Mouse (Mus musculus): Measurements from ENCODE around the gene Olfr1141. TPM values are rescaled to one million over a fixed set of nuclear protein-coding genes. Genes with fewer than 3 reads are reported as not detected.

The Olfr1141 gene
- polyA plus RNA-seq (2012), result not detected in 2 replicates

DNA sequence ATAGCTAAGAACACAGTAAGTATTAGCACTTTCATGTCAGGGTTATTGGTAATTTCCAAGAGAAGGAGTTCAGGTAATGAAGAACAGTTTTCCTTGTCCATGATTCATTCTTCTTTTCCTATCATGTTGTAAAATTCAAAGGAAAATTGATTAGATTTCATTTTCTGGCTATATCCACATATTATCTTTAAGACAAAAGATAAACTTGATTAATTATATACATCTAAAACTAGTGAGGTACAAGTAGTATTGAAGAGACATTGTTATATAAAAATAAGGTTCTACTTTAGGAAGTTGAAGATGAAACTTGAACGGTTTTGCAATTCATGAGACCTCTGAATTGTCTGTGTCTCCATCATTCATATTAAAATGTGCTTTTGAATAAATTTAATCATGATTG, at the start of gene Olfr1141:
TSS of gene Olfr1141 (minus strand) at position 101 of the 400 bp plus-strand sequence.
- no peak for TF ChIP-seq GATA1 (IDR thresholded peaks at IDR 0.05; ENCODE audit: low read length)

DNA sequence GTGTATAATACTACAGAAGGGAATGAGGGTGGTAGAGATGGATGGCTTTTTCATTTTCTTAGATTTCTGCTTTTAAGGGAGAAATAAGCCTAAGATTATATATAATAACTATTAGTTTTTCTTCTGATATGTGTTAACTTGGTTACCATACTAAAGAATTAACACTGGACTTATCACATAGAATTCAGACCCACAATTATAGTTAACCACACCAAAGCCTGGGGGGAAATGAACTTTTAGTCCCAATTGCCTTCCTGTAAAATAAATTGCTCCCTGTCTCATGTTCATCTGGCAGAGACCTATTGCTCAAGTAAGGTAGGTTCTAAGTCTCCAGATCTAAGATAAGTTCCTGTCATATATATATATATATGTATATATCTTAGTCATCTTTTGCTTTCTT, 46.5 kb upstream of the Olfr1141 start, which contains the start of gene Olfr1143:
TSS of gene Olfr1143 (plus strand) at position 301 of the 400 bp plus-strand sequence.
- TF ChIP-seq GATA1 (IDR thresholded peaks at IDR 0.05; ENCODE audit: low read length), result no peak

DNA sequence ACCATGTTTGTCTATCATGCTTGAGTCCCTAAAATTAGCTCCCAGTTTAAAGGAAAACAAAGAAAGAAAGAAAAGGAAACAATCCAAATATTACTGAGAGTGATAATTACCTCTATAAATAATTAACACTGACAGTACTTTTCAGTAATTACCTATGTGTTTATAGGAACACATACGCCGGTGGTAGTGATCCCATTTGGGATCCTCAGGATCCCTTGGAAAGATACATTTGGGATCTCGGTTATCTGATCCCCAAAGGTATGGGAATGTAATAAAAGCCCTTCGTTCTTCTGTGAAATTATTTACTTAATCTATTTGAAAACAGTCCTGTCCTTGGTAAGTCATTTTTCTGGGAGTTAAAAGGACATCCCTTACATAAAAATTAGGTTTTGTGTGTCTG, 25.4 kb upstream of the Olfr1141 start, which contains the start of gene Olfr152:
TSS of gene Olfr152 (plus strand) at position 301 of the 400 bp plus-strand sequence.
- TF ChIP-seq GATA1 (IDR thresholded peaks at IDR 0.05; ENCODE audit: low read length), result no peak

DNA sequence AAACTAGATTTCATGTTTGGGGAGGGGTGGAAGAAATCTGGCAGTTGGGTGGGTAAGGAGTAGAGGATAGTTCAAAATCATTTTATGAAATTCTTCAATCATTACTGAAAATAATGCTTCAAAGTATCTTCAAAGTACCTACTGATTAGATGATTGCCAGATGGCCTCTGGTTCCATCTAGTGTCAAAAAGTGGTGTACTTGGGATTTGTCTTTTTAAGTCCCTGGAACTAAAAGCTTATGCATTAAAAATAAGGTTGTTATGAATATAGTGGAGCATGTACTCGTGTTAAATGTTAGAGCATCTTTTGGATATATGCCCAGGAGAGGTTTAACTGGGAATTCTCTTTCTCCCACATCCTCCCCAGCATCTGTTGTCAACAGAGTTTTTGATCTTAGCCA, 22.4 kb upstream of the Olfr1141 start:
- TF ChIP-seq GATA1 (IDR thresholded peaks at IDR 0.05; ENCODE audit: low read length), result no peak

DNA sequence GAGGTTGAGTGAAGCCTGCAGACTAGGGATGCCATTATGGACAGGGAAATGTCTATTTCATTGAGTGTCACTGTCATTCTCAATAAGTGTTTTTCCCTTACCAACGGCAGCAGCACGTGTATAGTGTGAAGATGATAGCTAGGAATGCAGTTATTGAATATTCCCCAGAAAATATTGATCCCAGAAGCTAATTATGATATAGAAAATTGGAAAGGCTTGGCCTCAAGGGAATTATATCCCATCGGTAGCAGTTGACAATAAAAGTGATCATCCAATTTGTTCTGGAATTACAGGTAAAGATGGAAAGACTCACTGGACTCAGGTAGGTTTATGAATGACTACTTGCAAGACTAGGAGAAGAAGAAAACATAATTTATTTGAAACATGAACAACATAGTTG, 10.3 kb downstream of the Olfr1141 start, which contains the start of gene Olfr1140:
TSS of gene Olfr1140 (plus strand) at position 301 of the 400 bp plus-strand sequence.
- TF ChIP-seq GATA1 (IDR thresholded peaks at IDR 0.05; ENCODE audit: low read length), result no peak

DNA sequence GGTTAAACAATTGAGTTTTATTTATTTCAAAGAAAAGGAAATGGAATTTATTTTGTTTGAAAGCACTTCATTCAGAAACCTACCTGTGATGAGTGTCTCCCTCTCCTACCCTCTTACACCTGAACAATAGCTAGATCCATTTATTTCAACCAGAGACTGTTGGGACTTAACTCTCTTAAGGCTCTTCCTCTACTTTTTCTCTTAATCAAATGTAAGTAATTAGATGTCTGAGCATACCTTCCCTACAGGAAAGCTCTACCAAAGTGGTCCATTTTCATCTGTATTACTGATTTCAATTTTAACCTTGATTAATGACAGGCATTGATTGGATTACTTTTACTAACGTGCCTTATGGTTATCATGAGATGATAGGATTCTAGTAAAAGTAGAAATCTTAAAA, 13.9 kb downstream of the Olfr1141 start, which contains the start of gene Olfr1138:
TSS of gene Olfr1138 (minus strand) at position 101 of the 400 bp plus-strand sequence.
- no peak for TF ChIP-seq GATA1 (IDR thresholded peaks at IDR 0.05; ENCODE audit: low read length)

DNA sequence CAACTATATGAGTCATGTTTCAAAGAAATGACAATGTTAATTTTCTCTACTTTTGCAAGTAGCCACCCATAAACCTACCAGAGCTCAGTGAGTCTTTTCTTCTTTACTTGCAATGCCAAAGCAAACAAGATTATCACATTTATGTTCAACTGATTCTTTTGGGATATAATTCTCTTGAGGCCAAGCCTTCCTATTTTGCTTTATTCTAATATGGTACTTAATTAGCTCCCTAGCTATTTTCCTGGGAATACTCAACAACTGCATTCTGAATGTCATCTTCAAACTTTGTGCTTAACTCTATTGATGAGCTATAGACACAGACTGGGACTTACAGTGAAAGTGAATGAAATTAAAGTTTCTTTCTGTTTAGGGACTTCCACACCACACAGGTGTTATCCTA, 40.7 kb downstream of the Olfr1141 start, which contains the start of gene Olfr1137:
TSS of gene Olfr1137 (minus strand) at position 101 of the 400 bp plus-strand sequence.
- TF ChIP-seq GATA1 (IDR thresholded peaks at IDR 0.05; ENCODE audit: low read length), result no peak

Other genes with a start within 250 kb of the Olfr1141 start
- not detected in 2 replicates for gene Pramel6, start 247.4 kb downstream of the Olfr1141 start, polyA plus RNA-seq (2012)
- gene Olfr153, start 222.2 kb downstream of the Olfr1141 start, polyA plus RNA-seq (2012), result not detected in 2 replicates
- gene Olfr1128, start 208.4 kb downstream of the Olfr1141 start, polyA plus RNA-seq (2012), result not detected in 2 replicates
- gene Olfr1129, start 180.1 kb downstream of the Olfr1141 start, polyA plus RNA-seq (2012), result not detected in 2 replicates
- gene Olfr1130, start 147.8 kb downstream of the Olfr1141 start, polyA plus RNA-seq (2012), result not detected in 2 replicates
- gene Olfr1131, start 126.9 kb downstream of the Olfr1141 start, polyA plus RNA-seq (2012), result not detected in 2 replicates
- gene Olfr1132, start 116.5 kb downstream of the Olfr1141 start, polyA plus RNA-seq (2012), result not detected in 2 replicates
- gene Olfr1133, start 106.6 kb downstream of the Olfr1141 start, polyA plus RNA-seq (2012), result not detected in 2 replicates
- gene Olfr1134, start 95.5 kb downstream of the Olfr1141 start, polyA plus RNA-seq (2012), result not detected in 2 replicates
- gene Olfr1135, start 80.3 kb downstream of the Olfr1141 start, polyA plus RNA-seq (2012), result not detected in 2 replicates
- not detected in 2 replicates for gene Olfr1136, start 60.0 kb downstream of the Olfr1141 start, polyA plus RNA-seq (2012)
- gene Olfr1137, start 40.8 kb downstream of the Olfr1141 start, polyA plus RNA-seq (2012), result not detected in 2 replicates
- not detected in 2 replicates for gene Olfr1138, start 14.0 kb downstream of the Olfr1141 start, polyA plus RNA-seq (2012)
- gene Olfr1140, start 10.2 kb downstream of the Olfr1141 start, polyA plus RNA-seq (2012), result not detected in 2 replicates
- gene Olfr152, start 25.5 kb upstream of the Olfr1141 start, polyA plus RNA-seq (2012), result not detected in 2 replicates
- not detected in 2 replicates for gene Olfr1143, start 46.6 kb upstream of the Olfr1141 start, polyA plus RNA-seq (2012)
- not detected in 2 replicates for gene Olfr1145, start 55.8 kb upstream of the Olfr1141 start, polyA plus RNA-seq (2012)
- gene Olfr1148, start 76.5 kb upstream of the Olfr1141 start, polyA plus RNA-seq (2012), result not detected in 2 replicates
- not detected in 2 replicates for gene Olfr1150-ps1, start 90.0 kb upstream of the Olfr1141 start, polyA plus RNA-seq (2012)
- gene Olfr1151, start 101.9 kb upstream of the Olfr1141 start, polyA plus RNA-seq (2012), result not detected in 2 replicates
- not detected in 2 replicates for gene Olfr1152, start 112.5 kb upstream of the Olfr1141 start, polyA plus RNA-seq (2012)
- gene Olfr1153, start 141.0 kb upstream of the Olfr1141 start, polyA plus RNA-seq (2012), result not detected in 2 replicates
- gene Olfr1154, start 151.2 kb upstream of the Olfr1141 start, polyA plus RNA-seq (2012), result not detected in 2 replicates
- not detected in 2 replicates for gene Olfr1155, start 191.1 kb upstream of the Olfr1141 start, polyA plus RNA-seq (2012)
- not detected in 2 replicates for gene Olfr1156, start 199.1 kb upstream of the Olfr1141 start, polyA plus RNA-seq (2012)
- not detected in 2 replicates for gene Olfr1157, start 214.3 kb upstream of the Olfr1141 start, polyA plus RNA-seq (2012)
- gene Olfr74, start 220.7 kb upstream of the Olfr1141 start, polyA plus RNA-seq (2012), result not detected in 2 replicates
- not detected in 2 replicates for gene Olfr1158, start 236.1 kb upstream of the Olfr1141 start, polyA plus RNA-seq (2012)